8 mouse cellular contexts compared by ENCODE assay signal in genomic region chr7:145197042-145197441, GRCm38 (mm10). TPM values are rescaled to one million over a fixed set of nuclear protein-coding genes. Genes with fewer than 3 reads are reported as not detected.
DNase-seq lines count a peak whose midpoint lies in the region.

No protein-coding gene starts in this region.

- DNase-seq in 3134 (ENCODE audit: extremely low read depth, insufficient read length, low spot score) (peak; percentile 68), NIH3T3 (ENCODE audit: low read depth) (peak; percentile 84)
- DNase-seq in heart, adult 9 months (ENCODE audit: low spot score in 2 of 2), result peak; percentile 48 to 52
- peak; percentile 82 to 89 for DNase-seq in left cerebral cortex, adult 18-20 months (ENCODE audit: low spot score in 2 of 2)
- no peak for DNase-seq in adrenal gland, adult 18-20 months (ENCODE audit: low spot score in 2 of 2)
- no peak for DNase-seq in adrenal gland, adult 2 months
- DNase-seq in lung, postnatal 25 days (ENCODE audit: low spot score), result no peak
- no peak for DNase-seq in gastrocnemius, postnatal 25 days

RNA-seq across cellular contexts. Expression of gene 1810010D01Rik, which starts 10.9 kb away (rescaled TPM):
- total RNA-seq in left cerebral cortex, adult 18-20 months (2021), result under 1 TPM; 0.80 to 0.88 TPM
- not detected for total RNA-seq in adrenal gland, adult 18-20 months (2021)
- total RNA-seq in adrenal gland, adult 2 months (2021), result under 1 TPM in 1 of 2 experiments, not detected in 1; 0.48 TPM
- polyA plus RNA-seq in adrenal gland, adult 2 months (2012; rRNA removed), result 1.1 and 1.7 TPM in 2 replicates
- not detected for total RNA-seq in gastrocnemius, postnatal 25 days (2021)

Comparison
In these comparisons a context has a peak if more than half of its experiments do, and no peak if none do; other contexts are left out.
1. DNase-seq: peak in 3134 (single experiment), NIH3T3 (single experiment), heart, adult 9 months (2 of 2) and left cerebral cortex, adult 18-20 months (2 of 2); none in adrenal gland, adult 18-20 months (0 of 2), adrenal gland, adult 2 months (single experiment), lung, postnatal 25 days (single experiment) and gastrocnemius, postnatal 25 days (single experiment).